Mouse (Mus musculus) mature B cell (primary cell): ENCODE results near the gene Frrs1l.

Source experiments
- in situ Hi-C: fragments of 300-500 bp; cut with MboI; formaldehyde crosslinking; loops from 2 replicates; pipeline ENCODE4 v1.14.3; 2019

The Frrs1l gene

DNA sequence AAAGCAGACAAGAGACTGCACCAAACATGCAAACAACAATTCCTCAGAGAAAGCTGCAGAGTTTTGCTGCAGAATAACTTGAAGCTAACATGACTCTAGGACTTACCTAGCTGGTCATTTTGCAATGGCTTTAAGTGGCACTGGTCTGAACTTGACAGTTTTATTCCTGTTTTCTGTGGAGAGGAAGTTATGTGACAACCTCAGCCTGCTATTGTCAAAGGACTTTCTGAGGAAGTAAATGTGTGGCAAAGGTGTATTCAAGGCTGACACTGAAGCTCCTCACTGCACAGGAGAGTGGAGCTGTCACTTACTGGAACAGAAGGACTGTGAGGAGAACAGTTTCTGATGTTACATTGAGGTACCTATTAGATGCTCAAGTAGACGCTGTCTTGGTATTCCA is 75.4 kb downstream of the Frrs1l start:
- in situ Hi-C loops, result no loop called here

DNA sequence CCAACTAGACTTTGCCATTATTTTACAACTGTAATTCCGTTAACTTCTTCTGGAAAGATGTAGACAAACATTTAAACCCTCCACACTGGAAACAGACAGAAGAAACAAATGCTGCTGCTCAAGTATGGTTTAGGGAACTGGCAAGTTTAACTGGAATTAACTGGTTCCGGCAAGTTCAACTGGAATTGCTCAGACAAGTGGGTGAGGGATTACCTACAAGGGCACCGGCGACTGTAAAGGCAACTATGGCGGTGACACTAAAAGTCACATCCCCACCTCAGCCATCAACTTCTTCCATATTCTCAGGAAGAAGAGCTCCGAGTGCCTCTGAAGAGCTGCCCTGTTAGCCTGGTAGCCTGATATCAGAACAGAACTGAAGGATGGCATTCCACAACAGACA is 75.9 kb downstream of the Frrs1l start:
- in situ Hi-C loops, result no loop called here

DNA sequence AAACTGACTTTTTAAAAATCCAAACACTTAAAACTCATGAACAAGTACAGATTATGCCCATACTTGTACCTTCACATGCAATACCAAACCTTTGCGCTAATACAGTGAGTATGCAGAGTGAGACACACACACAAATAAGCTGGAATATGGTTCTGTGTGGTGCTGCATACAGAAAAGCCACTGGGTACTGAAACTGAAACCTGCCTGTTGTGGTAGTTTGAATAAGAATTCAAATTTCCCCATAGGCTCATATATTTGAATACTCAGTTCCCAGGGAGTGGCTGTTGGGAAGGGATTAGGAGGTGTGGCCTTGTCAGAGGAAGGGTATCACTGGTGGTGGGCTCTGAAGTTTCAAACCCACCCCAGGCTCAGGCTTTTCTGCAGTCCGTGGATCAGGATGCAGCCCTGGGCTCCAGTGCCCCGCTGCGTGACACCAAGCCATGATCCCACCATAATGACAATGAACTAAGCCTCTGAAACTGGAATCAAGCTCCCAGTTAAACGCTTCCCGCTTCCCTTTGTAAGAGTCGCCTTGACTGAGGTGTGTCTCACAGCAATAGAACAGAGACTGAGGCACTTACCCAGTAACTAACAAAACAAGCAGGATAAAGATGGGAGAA is 77.7 kb downstream of the Frrs1l start:
- in situ Hi-C loops, result no loop called here

DNA sequence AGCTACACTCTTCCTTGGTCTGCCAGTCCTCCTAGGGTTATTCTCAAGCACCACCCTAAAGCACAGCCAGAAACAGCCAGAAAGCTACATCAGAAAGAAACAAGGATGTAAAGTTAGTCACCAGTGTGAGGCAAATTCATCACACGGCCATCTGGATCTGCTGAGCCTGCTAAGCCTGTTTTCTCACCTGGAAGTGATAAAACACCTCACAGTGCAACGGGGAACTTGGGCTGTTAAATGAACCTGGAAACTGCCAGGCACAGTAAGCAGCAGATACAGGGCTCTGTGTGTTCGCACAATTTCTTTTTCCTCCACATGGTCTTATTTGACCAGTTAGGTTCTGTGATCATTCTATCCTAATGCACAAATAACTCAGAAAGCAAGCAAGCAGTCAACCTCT is 80.6 kb downstream of the Frrs1l start:
- in situ Hi-C loops, result no loop called here

DNA sequence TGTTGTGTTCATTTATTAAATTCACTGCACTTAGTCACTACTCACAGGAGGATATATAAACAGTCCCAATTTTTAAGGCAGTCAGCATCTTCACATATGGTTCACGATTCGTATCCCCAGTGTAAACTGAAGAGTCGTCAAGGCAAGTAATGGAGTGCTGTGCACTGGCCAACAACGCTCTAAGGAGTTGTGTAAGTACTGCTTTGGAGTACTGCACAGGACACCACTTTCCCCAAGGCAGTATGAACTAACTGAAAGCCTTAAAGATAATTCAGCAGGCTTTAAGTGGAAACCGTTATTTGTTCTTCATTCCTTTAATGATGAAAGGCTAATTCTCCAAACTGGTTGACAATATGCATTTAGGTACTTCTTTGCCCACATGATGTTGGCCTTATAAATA is 82.5 kb downstream of the Frrs1l start:
- in situ Hi-C loops, result no loop called here
